Mouse (Mus musculus) ovary, adult 18-20 months (tissue): ENCODE measurements around the gene Gna14.

Experiments used
- DNase-seq: peaks from one replicate; pipeline ENCODE4 v3.0.0; 2022; ENCODE audit warnings: low spot score, mixed read lengths

Gna14 gene

GRCm38 (mm10) chr19:16593256-16593974, 157.9 kb downstream of the Gna14 start:
- DNase-seq = no peak

GRCm38 (mm10) chr19:16593975-16594317, 158.4 kb downstream of the Gna14 start:
- no peak for DNase-seq

GRCm38 (mm10) chr19:16597216-16597615, 161.7 kb downstream of the Gna14 start:
- no peak for DNase-seq

- no peak for DNase-seq
These were observed 163.2 kb downstream of the Gna14 start for GRCm38 (mm10) chr19:16598653-16599297.

GRCm38 (mm10) chr19:16599298-16599970, 163.9 kb downstream of the Gna14 start:
- peak; percentile 41 for DNase-seq

- no peak for DNase-seq
These were observed 166.5 kb downstream of the Gna14 start for GRCm38 (mm10) chr19:16602026-16602425.

- DNase-seq = no peak
These were observed 172.1 kb downstream of the Gna14 start for GRCm38 (mm10) chr19:16607634-16608033.

GRCm38 (mm10) chr19:16623154-16623553, 187.6 kb downstream of the Gna14 start:
- DNase-seq = no peak

GRCm38 (mm10) chr19:16624994-16625393, 189.4 kb downstream of the Gna14 start:
- no peak for DNase-seq

- no peak for DNase-seq
These were observed 190.2 kb downstream of the Gna14 start for GRCm38 (mm10) chr19:16625610-16626395.
